Mouse (Mus musculus) granulocyte monocyte progenitor cell, adult 5-6 weeks (primary cell): Measurements from ENCODE around the gene Il21. TPM values are rescaled to one million over a fixed set of nuclear protein-coding genes. Genes with fewer than 3 reads are reported as not detected.

ENCODE experiments used
- ATAC-seq: replicated peaks from 2 replicates; pipeline ENCODE4 v1.8.0; 2016; ENCODE audit warnings: mild to moderate bottlenecking, moderate TSS enrichment, inconsistent platforms; ENCODE audit not compliant: poor library complexity, severe bottlenecking
- total RNA-seq, 2 experiments: library from RNA; stranded (forward) in 1 of 2; stranded (reverse) in 1 of 2; fragments of 200-712, 200-1000 nt in 1 of 2; fragments of >200 nt in 1 of 2; fragmentation: Nextera tagmentation in 1 of 2; gene quantifications; 2 replicates each; pipeline ENCODE4 v1.2.3; 2014 to 2017

Gene Il21
- total RNA-seq, 2 experiments from 2014 or later, result not detected

DNA sequence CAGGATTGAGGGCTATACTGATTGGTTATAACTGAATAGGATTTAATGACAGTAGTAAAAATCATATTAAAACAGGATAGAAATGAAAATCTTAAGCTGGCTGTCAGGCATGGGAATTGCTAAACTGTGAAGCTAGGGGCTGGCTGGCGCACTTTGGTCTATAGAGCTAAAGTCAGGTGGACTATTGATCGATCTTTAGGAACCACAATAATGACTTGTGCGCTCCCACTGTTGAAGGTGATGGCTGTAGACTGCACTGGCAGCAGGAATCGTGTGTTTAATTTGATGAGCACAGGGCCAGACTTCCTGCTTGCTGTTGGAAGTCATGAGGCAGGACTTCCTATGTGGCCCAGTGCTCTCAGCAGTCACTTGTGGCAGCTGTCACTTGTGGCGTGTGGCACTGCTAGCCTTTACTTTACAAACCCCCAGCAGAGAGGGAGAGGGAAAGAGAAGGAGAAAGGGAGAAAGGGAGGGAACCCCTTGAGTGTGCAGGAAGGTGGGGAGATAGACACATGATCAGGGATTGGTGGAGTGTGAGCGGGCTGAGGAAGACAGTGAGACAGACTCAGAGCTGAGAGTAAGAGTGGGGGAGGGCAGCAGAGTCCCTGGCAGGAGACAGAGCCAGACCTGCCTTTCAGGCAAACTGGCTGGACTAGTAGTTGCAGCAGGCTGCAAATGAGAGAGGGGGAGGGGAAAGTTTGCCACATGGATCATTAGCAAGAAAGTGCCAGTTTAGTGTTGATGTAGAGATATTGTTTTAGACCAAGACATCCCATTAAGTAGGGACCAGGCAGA, 31.1 kb downstream of the Il21 start:
- no peak for ATAC-seq

DNA sequence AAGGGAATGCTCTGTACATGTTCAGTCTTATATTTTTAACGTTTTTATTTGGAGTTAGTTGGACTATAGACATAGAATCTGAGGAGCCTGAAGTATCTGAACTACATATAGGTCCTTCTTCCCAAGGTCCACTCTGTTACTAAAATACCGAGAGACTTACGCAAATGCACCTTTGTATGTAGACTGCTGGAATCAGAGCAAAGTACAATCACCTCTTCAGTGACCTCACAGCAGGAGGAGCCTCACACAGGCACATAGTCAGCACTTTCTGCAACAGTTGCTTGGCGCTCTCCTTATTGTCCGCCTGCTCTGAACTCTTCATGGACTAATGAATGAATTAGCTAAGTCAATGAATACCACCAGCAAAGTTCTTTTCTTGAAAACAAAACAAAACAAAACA, 34.1 kb downstream of the Il21 start:
- no peak for ATAC-seq

DNA sequence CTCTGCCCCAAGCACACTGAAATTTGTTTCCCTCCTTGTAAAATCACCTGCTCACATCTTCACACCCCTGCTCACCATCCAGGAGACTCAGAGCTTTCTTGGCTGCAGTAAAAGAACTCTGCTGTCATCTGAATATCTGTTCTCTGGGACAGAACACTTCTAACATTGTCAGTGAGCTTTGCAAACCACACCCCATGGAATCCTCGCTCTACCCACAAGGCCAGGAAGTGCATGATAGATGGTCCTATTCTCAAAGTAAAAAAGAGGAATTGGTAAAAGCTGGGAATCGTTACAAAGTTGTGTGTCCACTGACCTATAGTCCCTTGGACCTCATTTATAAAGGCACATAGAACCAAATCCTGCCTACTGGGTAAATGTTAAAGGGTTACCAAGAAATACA, 40.5 kb downstream of the Il21 start:
- ATAC-seq, result peak; percentile 65

DNA sequence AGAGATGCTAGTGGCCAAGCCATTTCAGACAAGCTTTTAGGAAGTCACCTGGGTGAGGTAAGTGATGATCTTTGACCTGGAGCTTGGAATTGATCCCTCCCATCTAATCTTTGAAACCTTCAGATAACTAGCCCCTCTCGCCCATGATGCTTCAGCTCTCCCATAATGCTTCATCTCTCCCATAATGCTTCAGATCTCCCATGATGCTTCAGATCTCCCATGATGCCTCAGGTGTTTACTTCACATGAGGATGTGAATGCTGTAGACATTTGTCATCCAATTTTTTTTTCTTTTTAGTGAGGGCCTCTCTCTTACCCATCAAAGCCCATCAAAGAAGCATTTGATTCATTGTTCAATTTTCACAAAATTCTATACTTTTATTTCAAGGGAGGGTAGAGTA, 46.9 kb downstream of the Il21 start:
- ATAC-seq, result no peak

DNA sequence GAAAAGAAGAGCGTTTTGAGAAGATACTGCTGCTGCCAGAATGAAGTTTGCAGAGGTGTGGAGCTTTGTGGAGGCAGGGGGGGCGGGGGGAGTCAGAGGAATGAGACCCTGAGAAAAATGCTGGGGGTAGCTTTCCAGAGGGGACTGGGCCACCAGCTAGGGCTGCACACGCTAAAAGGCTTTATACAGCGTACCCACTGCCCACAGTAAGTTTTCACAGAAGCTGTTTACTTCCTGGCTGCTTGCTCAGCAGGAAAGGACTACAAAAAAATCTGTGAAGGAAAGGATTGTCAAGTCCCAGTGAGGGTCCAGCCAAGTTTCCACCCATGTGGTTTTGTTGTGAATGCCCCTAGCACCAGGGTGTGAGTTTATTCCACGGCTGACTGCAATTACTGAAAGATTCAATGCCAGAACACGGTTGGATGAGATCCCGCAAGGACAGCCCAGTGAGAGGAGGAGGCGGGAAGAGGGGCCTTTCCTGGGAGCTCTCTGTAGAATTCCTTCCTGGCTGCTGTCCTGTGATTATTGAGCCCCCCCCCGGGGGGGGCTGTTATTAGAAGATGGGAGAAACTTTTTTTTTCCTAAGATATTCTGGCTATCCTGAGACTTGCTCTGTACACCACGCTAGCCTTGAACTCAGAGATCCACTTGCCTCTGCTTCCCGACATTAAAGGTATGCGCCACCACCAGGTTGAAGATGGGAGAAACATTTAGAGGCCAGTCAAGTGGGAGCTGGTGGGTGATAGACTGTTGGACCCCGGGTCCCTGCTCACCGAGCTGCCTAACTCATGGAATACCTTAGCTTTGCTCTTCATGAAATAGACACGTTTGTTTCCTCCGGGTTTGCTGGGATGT, 49.8 kb downstream of the Il21 start:
- ATAC-seq, result no peak

DNA sequence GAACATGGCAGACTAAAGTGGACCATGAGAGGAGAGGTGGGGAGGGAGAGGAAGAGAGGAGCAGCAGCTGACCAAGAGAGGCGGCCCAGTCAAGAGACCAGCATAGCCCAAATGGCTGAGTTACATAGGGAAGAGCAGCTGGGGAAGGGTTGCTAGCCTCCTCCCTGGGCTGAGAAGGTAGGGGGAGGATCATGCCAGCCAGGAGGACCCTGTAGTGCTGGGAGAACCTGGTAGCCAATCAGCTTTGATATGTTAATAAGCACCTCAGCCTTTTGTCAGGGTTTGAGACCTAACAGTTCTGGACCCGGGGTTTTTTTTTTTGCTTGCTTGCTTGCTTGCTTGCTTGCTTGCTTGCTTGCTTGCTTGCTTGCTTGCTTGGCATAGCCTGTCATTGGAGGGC, 51.4 kb downstream of the Il21 start:
- peak; percentile 50 for ATAC-seq

DNA sequence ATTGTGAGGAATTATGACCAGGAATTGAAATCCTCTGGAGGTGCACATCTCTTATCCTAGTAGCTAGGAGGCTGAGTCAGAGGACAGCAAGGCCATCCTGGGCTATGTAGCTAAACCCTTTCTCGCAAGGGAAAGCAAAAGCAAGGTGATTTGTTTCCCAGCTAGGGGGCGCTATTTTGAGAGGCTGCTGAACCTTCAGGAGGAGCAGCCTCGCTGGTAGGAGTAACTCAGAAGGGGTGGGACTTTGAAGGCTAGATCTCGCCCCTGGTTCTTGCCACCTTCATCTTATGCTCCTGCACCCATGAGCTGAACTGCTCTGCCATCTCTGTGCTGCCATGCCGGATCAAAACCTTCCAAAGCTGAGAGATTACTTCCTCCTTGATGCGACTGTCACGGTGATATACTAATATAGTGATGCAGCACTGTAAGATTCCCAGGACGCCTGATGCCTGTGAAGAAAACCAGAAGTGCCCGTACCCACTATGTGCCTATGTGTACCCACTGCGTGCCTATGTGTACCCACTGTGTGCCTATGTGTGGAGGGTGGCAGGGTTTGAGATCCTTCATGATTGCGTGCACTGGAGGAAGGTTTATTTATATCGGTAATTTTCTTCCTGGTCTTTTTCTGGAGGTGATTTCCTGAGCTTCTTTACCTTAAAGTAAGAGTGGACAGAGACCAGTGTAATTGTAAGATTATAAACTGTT, 52.2 kb downstream of the Il21 start:
- peak; percentile 20 for ATAC-seq

DNA sequence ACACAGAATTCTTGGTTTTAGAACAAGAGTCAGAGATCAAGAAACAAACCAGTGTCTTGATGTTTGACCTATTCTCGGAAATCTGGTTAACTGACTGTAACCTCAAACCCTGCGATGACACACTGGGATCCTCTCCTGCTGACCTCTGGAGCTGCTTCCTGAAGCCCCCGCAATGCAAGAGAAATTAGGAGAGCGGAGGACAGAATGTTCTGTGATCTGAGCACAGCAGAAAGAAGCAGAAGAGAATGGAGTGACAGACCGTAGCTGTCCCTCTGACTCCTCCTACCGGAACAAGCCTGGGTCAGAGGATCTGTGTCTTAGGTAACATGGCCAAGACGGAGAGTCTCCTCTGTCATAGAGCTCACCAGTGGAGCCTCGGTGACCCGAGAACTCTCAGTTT, 53.0 kb downstream of the Il21 start:
- ATAC-seq, result no peak

DNA sequence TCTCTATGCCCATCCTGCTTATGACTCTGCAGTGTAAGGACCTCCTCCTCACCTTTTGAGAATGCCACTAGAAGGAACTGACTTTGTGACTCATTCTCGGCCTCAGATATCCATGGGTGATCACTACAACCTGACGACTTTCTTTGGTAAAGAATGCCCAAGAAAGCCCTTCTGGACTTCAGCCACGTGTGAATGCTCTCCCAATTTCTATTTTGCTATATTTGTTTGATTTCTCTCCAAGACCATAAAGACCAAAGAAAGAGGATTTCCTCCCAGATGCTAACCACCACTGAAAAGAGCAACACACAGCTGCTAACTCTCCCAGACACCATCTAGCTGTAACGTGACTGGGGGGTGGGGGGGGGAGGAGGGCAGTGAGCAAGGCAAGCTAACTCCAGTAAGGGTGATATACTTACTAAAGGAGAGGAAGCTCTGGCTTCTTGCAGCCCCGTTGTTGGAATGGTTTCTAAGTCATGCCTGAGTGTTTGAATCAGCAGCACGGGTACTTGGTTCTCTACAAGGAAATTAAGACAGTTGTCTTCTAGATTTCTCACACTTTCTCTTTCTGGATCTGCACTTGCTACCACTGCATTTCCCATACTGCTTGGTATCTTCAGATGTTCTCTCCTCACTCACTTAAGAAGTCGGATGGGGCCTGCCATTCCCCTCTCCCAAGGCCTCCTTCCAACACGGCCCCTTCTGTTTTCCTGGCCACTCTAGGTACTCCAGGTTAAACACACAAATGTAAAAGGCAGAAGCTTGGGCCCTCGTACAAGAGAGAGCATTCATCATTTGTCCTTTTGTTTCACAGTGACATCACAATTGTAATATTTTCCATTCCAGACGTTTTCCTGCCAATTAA, 57.5 kb downstream of the Il21 start:
- ATAC-seq, result no peak

DNA sequence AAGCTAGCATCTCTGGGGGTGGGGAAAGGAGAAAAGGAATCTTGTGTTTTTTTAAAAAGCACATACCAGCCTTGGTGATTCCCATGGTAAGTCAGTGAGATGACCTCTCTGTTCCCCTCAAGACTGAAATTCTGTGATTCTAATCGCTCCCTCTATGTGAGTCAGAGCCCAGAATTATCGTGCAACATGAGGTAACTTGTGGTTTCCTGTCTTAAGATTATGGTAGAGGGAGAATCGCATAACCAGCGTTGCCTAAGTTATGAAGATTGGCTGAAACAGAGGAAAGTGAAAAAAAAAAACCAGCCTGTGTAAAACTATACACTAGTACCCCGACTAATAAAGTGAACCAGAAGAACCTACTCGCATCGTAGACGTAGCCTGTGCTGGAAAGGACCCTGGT, 59.2 kb downstream of the Il21 start:
- peak; percentile 93 for ATAC-seq

Other genes starting within 250 kb of the Il21 start
- gene Adad1, start 169.1 kb downstream of the Il21 start, total RNA-seq (2014; fragmentation: Nextera tagmentation), result not detected in 2 replicates
- gene Adad1, start 169.1 kb downstream of the Il21 start, total RNA-seq (2017), result not detected in 2 replicates
- gene Il2, start 106.7 kb downstream of the Il21 start, total RNA-seq (2014; fragmentation: Nextera tagmentation), result 1.5 TPM in 1 of 2 replicates, not detected in the other
- not detected in 2 replicates for gene Il2, start 106.7 kb downstream of the Il21 start, total RNA-seq (2017)
- gene Bbs12, start 79.9 kb upstream of the Il21 start, total RNA-seq (2014; fragmentation: Nextera tagmentation), result 3.2 and 10.4 TPM in 2 replicates
- 4.4 and 5.4 TPM in 2 replicates for gene Bbs12, start 79.9 kb upstream of the Il21 start, total RNA-seq (2017)
- 0.26 and 1.0 TPM in 2 replicates for gene Cetn4, start 80.1 kb upstream of the Il21 start, total RNA-seq (2014; fragmentation: Nextera tagmentation)
- 0.26 and 1.6 TPM in 2 replicates for gene Cetn4, start 80.1 kb upstream of the Il21 start, total RNA-seq (2017)
- 0.11 TPM in 1 of 2 replicates, not detected in the other for gene Fgf2, start 115.7 kb upstream of the Il21 start, total RNA-seq (2014; fragmentation: Nextera tagmentation)
- not detected in 2 replicates for gene Fgf2, start 115.7 kb upstream of the Il21 start, total RNA-seq (2017)
- 30.6 and 64.1 TPM in 2 replicates for gene Spata5, start 187.3 kb upstream of the Il21 start, total RNA-seq (2014; fragmentation: Nextera tagmentation)
- 116 and 141 TPM in 2 replicates for gene Spata5, start 187.3 kb upstream of the Il21 start, total RNA-seq (2017)
- gene Nudt6, start 187.6 kb upstream of the Il21 start, total RNA-seq (2014; fragmentation: Nextera tagmentation), result 17.3 and 19.0 TPM in 2 replicates
- 13.4 and 27.7 TPM in 2 replicates for gene Nudt6, start 187.6 kb upstream of the Il21 start, total RNA-seq (2017)